Mouse (Mus musculus) mature B cell (primary cell): ENCODE results near the gene Krt18.
"Not testable (repeated sequence)": the region's sequence is repeated elsewhere in the genome, so short reads cannot be mapped to it uniquely, and the experiment has no call there.

Experiments
- in situ Hi-C: fragments of 300-500 bp; cut with MboI; formaldehyde crosslinking; loops from 2 replicates; pipeline ENCODE4 v1.14.3; 2019

Krt18 gene

DNA sequence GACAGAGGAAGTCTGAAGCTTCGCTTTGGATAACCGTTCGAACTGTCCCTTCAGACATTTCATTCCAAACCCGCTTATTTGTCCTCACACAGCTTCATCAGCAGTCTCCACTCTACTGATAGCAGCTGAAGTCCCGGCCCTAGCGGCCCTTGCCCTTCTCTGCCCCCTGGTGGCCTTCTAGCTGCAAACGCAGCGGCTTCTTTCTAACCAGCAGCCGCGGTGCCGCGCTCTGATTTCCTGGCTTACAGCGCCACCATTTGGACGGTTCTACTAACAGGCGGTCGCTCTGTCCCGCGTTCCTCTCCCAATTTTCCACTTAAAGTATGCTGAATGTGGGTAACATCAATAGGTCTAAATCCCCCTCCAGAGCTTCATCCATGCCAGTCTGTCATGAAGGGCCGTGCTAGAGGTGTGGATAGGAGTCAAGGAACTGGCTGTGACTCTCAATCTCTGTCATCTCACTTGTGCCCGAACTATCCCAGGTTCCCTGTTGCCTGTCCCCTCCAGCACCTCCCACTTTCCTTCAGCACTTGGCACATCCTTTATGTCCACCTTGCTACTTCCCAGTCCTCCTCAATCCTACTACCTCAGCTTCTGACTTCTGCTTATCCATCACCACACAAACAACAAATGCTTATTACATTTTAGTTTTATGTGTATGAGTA, 37.8 kb downstream of the Krt18 start:
- in situ Hi-C loops = no loop called here

DNA sequence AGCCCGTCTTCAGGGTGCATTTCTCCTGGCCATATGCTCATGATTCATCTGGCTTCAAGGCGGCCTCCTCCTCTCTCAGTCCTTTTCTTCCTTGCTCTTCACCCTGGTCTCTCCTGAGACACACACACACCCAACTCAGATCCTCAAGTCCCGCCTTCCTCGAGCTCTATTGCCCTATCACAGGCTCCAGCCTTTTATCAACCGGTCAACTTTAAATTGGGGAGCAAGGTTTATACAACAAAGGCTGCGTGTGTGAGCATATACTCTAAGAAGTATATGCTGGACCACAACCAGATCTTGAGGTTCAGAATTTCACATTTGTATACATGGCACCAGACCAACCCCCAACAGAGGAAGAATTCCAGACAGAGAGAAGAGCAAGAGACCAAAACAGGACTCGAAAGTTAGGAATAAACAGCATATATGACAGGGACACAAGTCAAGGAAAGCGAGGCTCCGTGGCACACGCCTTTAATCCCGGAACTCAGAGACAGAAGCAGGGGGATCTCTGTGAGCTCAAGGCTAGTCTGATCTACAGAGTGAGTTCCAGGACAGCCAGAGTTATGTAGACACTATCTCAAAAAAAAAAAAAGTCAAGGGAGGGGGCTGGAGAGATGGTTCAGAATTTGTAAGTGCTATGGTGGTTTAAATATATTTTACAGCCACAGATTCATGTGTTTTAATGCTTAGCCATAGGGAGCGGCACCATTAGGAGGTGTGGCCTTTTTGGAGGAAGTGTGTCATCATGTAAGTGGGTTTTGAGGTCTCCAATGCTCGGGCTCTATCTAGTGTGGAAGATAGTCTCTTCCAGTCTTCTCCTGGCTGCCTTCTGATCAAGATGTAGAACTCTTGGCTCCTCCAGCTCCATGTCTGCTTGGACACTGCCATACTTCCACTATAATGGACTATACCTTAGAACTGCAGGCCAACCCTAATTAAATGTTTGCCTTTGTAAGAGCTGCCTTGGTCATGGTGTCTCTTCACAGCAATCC, 42.8 kb downstream of the Krt18 start:
- in situ Hi-C loops = loop anchor here (5.0 kb wide), 1 partner anchor 78 kb away; no protein-coding TSS in a partner anchor

DNA sequence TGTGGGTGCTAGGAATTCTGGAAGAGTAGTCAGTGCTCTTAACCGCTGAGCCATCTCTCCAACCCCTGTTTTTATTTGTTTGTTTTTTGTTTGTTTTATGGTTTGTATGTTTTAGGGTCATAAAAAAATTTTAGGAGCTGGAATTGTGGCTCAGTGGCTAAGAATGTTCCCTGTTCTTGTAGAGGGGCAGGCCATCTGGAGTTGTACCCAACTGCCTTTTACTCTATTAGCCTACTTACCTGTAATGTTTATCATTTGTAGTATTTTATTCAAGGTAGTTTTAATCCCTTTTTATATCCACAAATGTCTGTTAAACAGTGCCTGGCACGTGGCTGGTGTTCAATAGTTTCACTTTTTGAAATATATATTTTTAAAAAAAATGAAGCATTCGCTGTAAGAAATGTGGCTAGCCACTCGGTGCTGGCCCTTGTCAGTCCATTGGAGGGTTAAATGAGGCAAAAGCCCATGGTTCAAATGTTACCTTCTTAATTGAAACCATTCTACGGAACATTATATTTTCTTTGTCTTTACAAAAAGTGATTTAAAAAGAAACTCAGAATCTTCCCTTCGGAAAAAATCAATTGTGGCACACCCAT, 45.1 kb downstream of the Krt18 start:
- in situ Hi-C loops = loop anchor here (5.0 kb wide), 1 partner anchor 81 kb away; no protein-coding TSS in a partner anchor

DNA sequence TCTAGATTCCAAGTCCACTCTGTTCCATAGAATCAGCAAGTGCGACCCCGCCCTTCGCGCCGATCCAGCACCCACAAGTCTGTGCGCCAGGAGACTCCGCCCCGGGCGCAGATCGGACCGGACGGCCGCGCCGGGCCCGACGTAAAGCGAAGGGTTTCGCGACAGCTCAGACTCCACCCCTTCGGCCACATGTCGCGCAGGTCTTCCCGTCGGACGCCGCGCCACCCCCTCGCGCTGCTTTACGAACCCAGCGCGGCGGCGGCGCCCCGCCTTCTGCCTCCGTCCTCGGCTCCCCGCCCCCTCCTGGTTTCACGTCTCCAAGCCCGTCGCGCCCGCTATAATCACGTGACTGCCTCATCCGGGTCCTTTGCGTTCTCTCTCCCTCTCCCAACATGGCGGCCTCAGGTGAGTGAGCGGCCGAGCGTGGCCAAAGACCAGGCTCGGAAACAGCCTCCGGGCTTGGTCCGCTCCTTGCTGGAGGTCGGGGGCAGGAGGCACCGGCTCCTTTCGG, 45.6 kb downstream of the Krt18 start, which contains the start of gene Eif4b:
Eif4b (plus strand) TSS at position 215 of the 511 bp plus-strand sequence.
- in situ Hi-C loops = loop anchor here (5.0 kb wide), 1 partner anchor 81 kb away; no protein-coding TSS in a partner anchor

DNA sequence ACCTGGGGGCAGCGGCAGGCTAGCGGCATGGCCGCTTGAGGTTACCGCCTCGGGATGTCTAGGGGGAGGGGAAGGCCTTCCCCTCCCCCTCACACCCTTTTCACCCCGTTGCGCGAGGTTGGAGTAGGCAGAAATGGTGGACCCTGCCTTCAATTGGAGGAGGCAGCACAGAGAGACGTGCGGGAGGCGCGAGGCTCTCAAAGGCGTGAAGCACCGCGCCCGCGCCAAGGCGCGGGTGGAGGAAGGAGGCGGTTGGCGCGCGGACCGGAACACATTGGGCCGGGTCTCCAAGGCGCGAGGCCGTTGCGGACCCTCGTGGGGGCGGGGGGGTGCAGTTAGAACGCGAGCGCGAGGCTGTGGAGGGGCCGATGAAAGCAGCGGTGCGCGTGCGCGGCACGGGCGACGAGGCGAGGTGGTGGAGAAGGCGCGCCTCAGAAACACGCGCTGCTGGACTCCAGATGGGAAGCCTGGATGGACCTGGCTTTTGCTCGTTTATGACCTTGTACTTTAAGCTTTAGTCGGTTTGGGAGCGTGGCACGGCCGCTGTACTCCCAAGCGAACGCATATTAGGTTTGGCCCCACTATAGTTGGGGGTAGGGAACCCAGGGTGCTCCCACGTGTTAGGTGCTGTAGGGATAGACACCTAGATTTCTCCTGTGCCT, 46.2 kb downstream of the Krt18 start:
- in situ Hi-C loops = loop anchor here (5.0 kb wide), 1 partner anchor 82 kb away; no protein-coding TSS in a partner anchor

DNA sequence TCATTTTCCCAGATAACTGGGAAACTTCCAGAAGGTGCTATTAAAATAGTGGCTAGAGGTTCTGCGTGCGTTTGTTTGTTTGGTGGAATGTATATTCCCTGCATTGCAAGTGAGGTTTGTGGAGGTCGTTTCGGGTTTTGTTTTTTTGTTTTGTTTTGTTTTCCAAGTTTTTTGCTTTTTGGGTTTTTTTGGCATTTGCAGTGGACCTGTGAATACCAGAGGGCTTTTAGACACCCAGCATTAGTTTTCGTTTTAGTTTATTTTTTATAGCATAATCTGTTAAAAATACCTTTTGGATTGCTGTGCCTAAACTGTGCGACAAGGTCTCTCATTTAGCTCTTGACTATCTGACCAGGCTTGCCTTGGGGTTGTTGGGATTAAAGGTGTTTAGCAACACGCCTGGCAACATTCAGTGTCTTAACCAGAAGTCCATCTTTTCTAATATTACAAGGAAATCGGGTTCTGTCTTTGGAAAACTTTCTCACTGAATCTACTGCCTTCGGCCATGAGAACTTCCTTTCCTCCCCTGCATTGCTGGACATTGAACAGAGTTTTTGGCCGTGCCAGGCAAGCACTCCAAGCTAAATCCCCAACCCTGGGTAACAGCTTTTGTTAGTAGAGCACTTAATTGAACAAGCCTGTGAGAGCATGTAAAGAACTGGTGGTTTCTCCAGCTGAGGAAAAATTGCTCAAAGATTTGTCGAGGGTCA, 47.1 kb downstream of the Krt18 start:
- in situ Hi-C loops = loop anchor here (5.0 kb wide), 1 partner anchor 83 kb away; no protein-coding TSS in a partner anchor

DNA sequence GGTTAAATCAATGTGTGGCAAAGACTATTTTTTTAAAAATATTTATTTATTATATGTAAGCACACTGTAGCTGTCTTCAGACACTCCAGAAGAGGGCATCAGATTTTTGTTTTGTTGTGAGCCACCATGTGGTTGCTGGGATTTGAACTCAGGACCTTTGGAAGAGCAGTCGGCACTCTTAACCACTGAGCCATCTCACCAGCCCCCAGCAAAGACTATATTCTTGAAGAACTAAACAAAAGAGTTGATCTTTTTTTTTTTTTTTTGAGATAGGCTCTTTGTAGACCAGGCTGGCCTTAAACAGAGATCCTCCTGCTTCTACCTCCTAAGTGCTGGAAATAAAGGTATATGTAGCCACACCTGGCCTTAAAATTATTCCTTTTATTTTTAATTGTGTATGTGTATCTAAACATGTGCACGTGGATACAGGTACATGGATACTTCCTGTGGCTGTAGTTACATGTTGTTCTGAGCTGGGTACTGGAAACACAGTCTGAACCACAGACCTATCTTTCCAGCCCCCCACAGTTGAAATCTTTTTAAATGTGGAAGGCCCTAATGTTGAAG, 49.2 kb downstream of the Krt18 start:
- in situ Hi-C loops = no loop called here

DNA sequence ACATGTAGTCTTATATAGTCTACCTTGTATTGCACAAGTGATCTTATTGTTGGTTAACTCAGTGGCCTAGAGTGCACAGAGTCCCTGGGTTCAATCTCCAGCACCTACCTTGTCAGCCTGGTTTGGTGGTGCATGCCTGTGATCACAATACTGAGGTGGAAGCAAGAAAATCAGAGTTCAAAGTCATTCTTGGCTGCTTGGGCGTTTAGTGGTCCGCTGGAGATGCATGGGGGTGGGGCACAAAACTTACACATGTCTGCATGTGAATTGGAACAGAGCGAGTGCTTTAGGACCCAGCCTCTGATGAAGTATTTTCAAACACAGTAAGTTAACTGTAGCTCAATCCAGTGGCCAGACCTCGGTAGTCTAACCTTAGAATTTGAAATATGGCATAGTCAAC, 51.2 kb downstream of the Krt18 start:
- in situ Hi-C loops = no loop called here

DNA sequence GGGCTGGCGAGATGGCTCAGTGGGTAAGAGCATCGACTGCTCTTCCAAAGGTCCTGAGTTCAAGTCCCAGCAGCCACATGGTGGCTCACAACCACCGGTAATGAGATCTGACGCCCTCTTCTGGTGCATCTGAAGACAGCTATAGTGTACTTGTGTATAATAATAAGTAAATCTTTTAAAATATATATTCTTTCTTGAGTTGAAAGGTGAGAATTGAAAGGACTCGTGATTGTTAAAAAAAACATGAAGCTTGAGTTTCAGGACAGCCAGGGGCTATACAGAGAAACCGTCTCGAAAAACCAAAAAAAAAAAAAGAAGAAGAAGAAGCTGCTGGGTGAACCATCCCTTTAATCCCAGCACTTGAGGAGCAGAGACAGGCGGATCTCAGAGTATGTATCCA, 51.9 kb downstream of the Krt18 start:
- in situ Hi-C loops = not testable (repeated sequence)

DNA sequence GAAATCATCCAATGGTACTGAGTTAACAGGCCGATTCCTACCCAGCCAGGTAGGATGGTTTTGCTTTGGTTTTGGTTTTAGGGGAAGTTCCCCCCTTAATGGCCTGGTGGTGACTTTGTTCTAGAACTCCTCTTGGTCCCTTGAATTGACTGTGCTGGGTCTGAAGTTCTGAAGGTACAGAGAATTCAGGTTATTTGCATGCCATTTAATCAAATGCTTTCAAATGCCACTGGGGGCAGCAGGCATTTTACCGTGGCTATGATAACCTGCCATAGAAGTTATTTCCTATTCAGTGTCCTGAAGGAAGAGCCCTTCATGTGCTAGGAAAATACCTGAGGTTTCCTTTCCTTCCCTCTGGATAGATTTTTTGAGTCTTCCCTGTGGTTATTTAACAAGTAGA, 52.4 kb downstream of the Krt18 start:
- in situ Hi-C loops = no loop called here
